Mouse (Mus musculus): ENCODE results near the gene Ctnna2. TPM values are rescaled to one million over a fixed set of nuclear protein-coding genes. Genes with fewer than 3 reads are reported as not detected.

Gene Ctnna2
- total RNA-seq, 1 experiment = 0.22 TPM

DNA sequence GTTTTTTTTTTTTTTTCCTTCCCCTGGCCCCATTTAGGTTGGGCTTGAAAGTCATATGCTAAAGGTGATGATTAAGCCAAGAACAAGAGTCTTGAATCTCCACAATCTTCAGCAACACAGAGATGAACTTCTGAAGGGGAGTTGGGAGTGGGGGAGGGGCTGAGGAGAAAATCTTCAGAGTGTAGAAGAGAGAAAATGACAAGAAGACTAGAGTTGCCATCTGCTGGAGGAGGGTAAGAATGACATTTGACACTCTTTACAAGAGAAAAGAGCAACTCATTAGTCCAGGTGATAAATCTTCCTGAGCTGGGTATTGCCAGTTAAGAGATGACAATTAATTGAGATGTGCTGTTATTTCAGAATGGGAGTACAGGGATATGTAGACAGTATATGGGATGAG, 760.6 kb downstream of the Ctnna2 start:
- peak; percentile 21 for DNase-seq (ENCODE audit: low read depth, low spot score)
- in situ Hi-C loops (cut with MboI; ENCODE audit: low sequenced_read_pairs in 2 of 2, unreplicated experiment in 2 of 2) = no loop called here
- TF ChIP-seq ZC3H11A (IDR thresholded peaks at IDR 0.05; ENCODE audit: borderline replicate concordance, low read depth, low read length) (0 out of 2 replicates have a peak, but pooled peaks have one; percentile 35), HCFC1 (IDR thresholded peaks at IDR 0.05; ENCODE audit: borderline replicate concordance, insufficient read depth, low read length) (no peak)

DNA sequence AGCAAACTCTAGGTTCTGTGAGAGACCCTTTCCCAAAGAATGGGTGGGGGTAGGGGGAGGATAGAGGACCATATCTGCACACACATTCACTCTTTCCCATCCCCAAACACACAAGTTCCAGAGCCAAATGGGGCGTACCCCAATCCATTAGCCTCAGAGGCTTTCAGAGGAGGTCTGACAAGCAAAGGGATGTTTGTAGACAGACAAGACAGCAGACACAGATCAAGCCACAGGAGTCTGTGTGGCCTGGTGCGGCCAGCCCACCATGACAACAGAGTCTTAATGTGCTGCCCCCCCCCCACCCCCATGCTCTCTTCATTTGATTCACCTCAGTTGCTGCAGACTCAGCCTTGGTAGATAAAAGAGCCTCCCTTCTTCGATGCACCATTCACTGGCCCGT, 764.2 kb downstream of the Ctnna2 start:
- in situ Hi-C loops (cut with MboI; ENCODE audit: low sequenced_read_pairs in 2 of 2, unreplicated experiment in 2 of 2) = no loop called here
- TF ChIP-seq HCFC1 (IDR thresholded peaks at IDR 0.05; ENCODE audit: borderline replicate concordance, insufficient read depth, low read length) = no peak
- no peak for TF ChIP-seq ZC3H11A (IDR thresholded peaks at IDR 0.05; ENCODE audit: borderline replicate concordance, low read depth, low read length)
- no peak for TF ChIP-seq MAFK (IDR thresholded peaks at IDR 0.05; ENCODE audit: insufficient read depth, low read depth, low read length)
- TF ChIP-seq ZNF384 (IDR thresholded peaks at IDR 0.05; ENCODE audit: low read depth, low read length) = no peak
- TF ChIP-seq CHD2 (IDR thresholded peaks at IDR 0.05; ENCODE audit: low read depth, low read length) = no peak
- Histone ChIP-seq H3K4me1 (ENCODE audit: control insufficient read depth in 2 of 2, insufficient read depth in 2 of 2, low read length in 2 of 2, poor library complexity in 1 of 2) (no peaks in the 10 kb centered on the region), H3K27ac (ENCODE audit: insufficient read depth, low read depth, low read length, poor library complexity, severe bottlenecking) (no peak overlapping the region), H3K36me3 (ENCODE audit: control insufficient read depth, insufficient read depth, low read length, poor library complexity, severe bottlenecking) (no peaks in the 10 kb centered on the region), H3K9ac (ENCODE audit: insufficient read depth, low read depth, low read length, poor library complexity, severe bottlenecking) (no peak overlapping the region), H3K4me3 (ENCODE audit: insufficient read depth in 1 of 2, low read depth in 1 of 2, low read length in 2 of 2, poor library complexity in 1 of 2, severe bottlenecking in 1 of 2) (no peak overlapping the region), H3K9me3 (ENCODE audit: control insufficient read depth, insufficient read depth, low read depth, low read length) (no peaks in the 10 kb centered on the region)
- no peak for DNase-seq (ENCODE audit: low read depth, low spot score)

More for the DNA sequence above, 760.6 kb downstream of the Ctnna2 start:
- H3K27ac ChIP-seq (ENCODE audit: insufficient read depth, low read depth, low read length, poor library complexity, severe bottlenecking) = no peak overlapping the region
- no peaks in the 10 kb centered on the region for H3K4me1 ChIP-seq (ENCODE audit: control insufficient read depth in 2 of 2, insufficient read depth in 2 of 2, low read length in 2 of 2, poor library complexity in 1 of 2)
- H3K36me3 ChIP-seq (ENCODE audit: control insufficient read depth, insufficient read depth, low read length, poor library complexity, severe bottlenecking) = no peaks in the 10 kb centered on the region
- H3K9ac ChIP-seq (ENCODE audit: insufficient read depth, low read depth, low read length, poor library complexity, severe bottlenecking) = no peak overlapping the region
- H3K4me3 ChIP-seq (ENCODE audit: insufficient read depth in 1 of 2, low read depth in 1 of 2, low read length in 2 of 2, poor library complexity in 1 of 2, severe bottlenecking in 1 of 2) = no peak overlapping the region
- no peaks in the 10 kb centered on the region for H3K9me3 ChIP-seq (ENCODE audit: control insufficient read depth, insufficient read depth, low read depth, low read length)

DNA sequence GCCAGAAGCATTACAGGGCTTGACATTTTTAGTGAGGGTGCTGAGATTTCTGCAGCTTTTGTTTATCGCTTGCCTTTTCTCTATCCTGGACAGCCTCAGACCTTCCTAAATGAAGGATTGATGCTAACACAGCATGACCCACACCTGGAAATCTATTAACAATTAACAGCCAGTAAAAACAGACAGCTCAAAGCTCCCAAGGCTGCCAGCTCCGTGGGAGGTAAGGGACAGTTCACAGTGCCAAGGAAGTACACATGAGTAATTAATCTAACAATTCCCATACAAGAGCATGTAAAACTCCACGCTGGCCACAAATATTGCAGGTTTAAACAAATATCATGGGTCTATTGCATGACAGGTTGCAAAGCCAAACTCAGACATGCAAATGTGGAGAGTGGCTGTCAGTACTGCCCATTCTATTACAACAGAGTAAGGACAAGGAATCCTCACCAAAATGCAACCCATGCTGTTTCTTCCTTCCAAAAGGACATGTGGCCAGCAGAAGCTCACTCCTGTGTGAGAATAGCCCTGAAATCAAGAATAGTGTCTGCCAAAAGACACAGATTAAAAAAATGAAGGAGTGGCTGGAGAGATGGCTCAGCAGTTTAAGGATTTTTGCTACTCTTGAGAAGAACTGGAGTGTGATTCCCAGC, 765.6 kb downstream of the Ctnna2 start:
- no peak overlapping the region for H3K9ac ChIP-seq (ENCODE audit: insufficient read depth, low read depth, low read length, poor library complexity, severe bottlenecking)
- no peak overlapping the region for H3K27ac ChIP-seq (ENCODE audit: insufficient read depth, low read depth, low read length, poor library complexity, severe bottlenecking)
- H3K36me3 ChIP-seq (ENCODE audit: control insufficient read depth, insufficient read depth, low read length, poor library complexity, severe bottlenecking) = no peaks in the 10 kb centered on the region
- no peak for TF ChIP-seq ZC3H11A (IDR thresholded peaks at IDR 0.05; ENCODE audit: borderline replicate concordance, low read depth, low read length)
- no peak for TF ChIP-seq CHD2 (IDR thresholded peaks at IDR 0.05; ENCODE audit: low read depth, low read length)
- TF ChIP-seq ZNF384 (IDR thresholded peaks at IDR 0.05; ENCODE audit: low read depth, low read length) = no peak
- H3K4me1 ChIP-seq (ENCODE audit: control insufficient read depth in 2 of 2, insufficient read depth in 2 of 2, low read length in 2 of 2, poor library complexity in 1 of 2) = no peaks in the 10 kb centered on the region
- in situ Hi-C loops (cut with MboI; ENCODE audit: low sequenced_read_pairs in 2 of 2, unreplicated experiment in 2 of 2) = no loop called here
- H3K4me3 ChIP-seq (ENCODE audit: insufficient read depth in 1 of 2, low read depth in 1 of 2, low read length in 2 of 2, poor library complexity in 1 of 2, severe bottlenecking in 1 of 2) = no peak overlapping the region
- no peaks in the 10 kb centered on the region for H3K9me3 ChIP-seq (ENCODE audit: control insufficient read depth, insufficient read depth, low read depth, low read length)
- no peak for DNase-seq (ENCODE audit: low read depth, low spot score)

DNA sequence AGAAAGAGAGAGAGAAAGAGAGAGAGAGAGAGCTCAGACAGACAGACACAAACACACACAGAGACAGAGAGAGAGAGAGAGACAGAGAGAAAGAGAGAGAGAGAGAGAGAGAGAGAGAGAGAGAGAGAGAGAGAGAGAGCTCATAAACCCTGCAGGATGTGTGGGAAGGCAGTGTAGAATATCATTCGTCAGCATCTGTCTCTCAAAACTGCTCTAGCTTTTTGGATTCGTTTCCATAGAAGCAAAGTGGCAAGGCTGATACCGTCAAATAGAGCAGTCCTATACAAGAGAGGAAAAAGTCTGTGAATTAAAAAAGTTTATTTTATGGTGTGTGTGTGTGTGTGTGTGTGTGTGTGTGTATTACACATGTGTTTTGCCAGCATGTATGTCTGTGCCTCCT, 769.6 kb downstream of the Ctnna2 start:
- no peak for TF ChIP-seq ZNF384 (IDR thresholded peaks at IDR 0.05; ENCODE audit: low read depth, low read length)
- TF ChIP-seq HCFC1 (IDR thresholded peaks at IDR 0.05; ENCODE audit: borderline replicate concordance, insufficient read depth, low read length) = no peak
- TF ChIP-seq ZC3H11A (IDR thresholded peaks at IDR 0.05; ENCODE audit: borderline replicate concordance, low read depth, low read length) = no peak
- no peak for TF ChIP-seq CHD2 (IDR thresholded peaks at IDR 0.05; ENCODE audit: low read depth, low read length)
- no peak for TF ChIP-seq MAFK (IDR thresholded peaks at IDR 0.05; ENCODE audit: insufficient read depth, low read depth, low read length)
- H3K9me3 ChIP-seq (ENCODE audit: control insufficient read depth, insufficient read depth, low read depth, low read length) = no peaks in the 10 kb centered on the region
- no peak overlapping the region for H3K4me3 ChIP-seq (ENCODE audit: insufficient read depth in 1 of 2, low read depth in 1 of 2, low read length in 2 of 2, poor library complexity in 1 of 2, severe bottlenecking in 1 of 2)
- no peak overlapping the region for H3K9ac ChIP-seq (ENCODE audit: insufficient read depth, low read depth, low read length, poor library complexity, severe bottlenecking)
- H3K4me1 ChIP-seq (ENCODE audit: control insufficient read depth in 2 of 2, insufficient read depth in 2 of 2, low read length in 2 of 2, poor library complexity in 1 of 2) = no peaks in the 10 kb centered on the region
- no peak overlapping the region for H3K27ac ChIP-seq (ENCODE audit: insufficient read depth, low read depth, low read length, poor library complexity, severe bottlenecking)
- H3K36me3 ChIP-seq (ENCODE audit: control insufficient read depth, insufficient read depth, low read length, poor library complexity, severe bottlenecking) = no peaks in the 10 kb centered on the region
- no peak for DNase-seq (ENCODE audit: low read depth, low spot score)
- in situ Hi-C loops (cut with MboI; ENCODE audit: low sequenced_read_pairs in 2 of 2, unreplicated experiment in 2 of 2) = no loop called here

DNA sequence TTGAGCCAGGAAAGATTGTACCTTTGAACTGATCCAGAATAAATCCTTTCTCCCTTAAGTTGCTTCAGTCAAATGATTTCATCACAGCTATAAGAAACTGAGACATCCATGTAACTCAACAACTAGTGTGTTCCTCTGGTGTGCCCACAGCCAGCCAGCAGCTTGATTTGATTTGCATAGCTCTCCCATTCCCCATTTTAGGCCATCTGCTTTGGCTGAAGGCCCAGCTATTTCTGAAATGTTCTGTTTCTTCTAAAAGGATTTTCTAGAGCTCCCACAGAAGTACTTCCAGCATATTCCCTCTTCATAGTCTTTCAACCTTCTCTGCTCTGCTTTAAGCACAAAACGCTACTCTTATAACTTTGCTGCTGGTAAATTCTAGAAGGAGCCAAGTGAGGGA, 770.3 kb downstream of the Ctnna2 start:
- H3K4me3 ChIP-seq (ENCODE audit: insufficient read depth in 1 of 2, low read depth in 1 of 2, low read length in 2 of 2, poor library complexity in 1 of 2, severe bottlenecking in 1 of 2) = no peak overlapping the region
- no peaks in the 10 kb centered on the region for H3K36me3 ChIP-seq (ENCODE audit: control insufficient read depth, insufficient read depth, low read length, poor library complexity, severe bottlenecking)
- no peak overlapping the region for H3K9ac ChIP-seq (ENCODE audit: insufficient read depth, low read depth, low read length, poor library complexity, severe bottlenecking)
- TF ChIP-seq HCFC1 (IDR thresholded peaks at IDR 0.05; ENCODE audit: borderline replicate concordance, insufficient read depth, low read length) (no peak), ZNF384 (IDR thresholded peaks at IDR 0.05; ENCODE audit: low read depth, low read length) (no peak), CHD2 (IDR thresholded peaks at IDR 0.05; ENCODE audit: low read depth, low read length) (no peak), ZC3H11A (IDR thresholded peaks at IDR 0.05; ENCODE audit: borderline replicate concordance, low read depth, low read length) (no peak), MAFK (IDR thresholded peaks at IDR 0.05; ENCODE audit: insufficient read depth, low read depth, low read length) (no peak)
- no peak overlapping the region for H3K27ac ChIP-seq (ENCODE audit: insufficient read depth, low read depth, low read length, poor library complexity, severe bottlenecking)
- in situ Hi-C loops (cut with MboI; ENCODE audit: low sequenced_read_pairs in 2 of 2, unreplicated experiment in 2 of 2) = no loop called here
- no peaks in the 10 kb centered on the region for H3K4me1 ChIP-seq (ENCODE audit: control insufficient read depth in 2 of 2, insufficient read depth in 2 of 2, low read length in 2 of 2, poor library complexity in 1 of 2)
- H3K9me3 ChIP-seq (ENCODE audit: control insufficient read depth, insufficient read depth, low read depth, low read length) = no peaks in the 10 kb centered on the region
- no peak for DNase-seq (ENCODE audit: low read depth, low spot score)

Measured in ES-E14 (cell line).